Mouse (Mus musculus) liver, embryonic 14.5 days (tissue): ENCODE results near the gene Prkcb.

Experiments used
- CTCF ChIP-seq: IDR thresholded peaks from 2 replicates; pipeline ENCODE4 v1.5.1; 2016; ENCODE audit warnings: antibody characterized with exemption, low read depth, control low read depth
- EP300 ChIP-seq: IDR thresholded peaks from 2 replicates; pipeline ENCODE4 v1.6.1; 2016; ENCODE audit warnings: antibody characterized with exemption, low read depth

GRCm38 (mm10) chr7:122584421-122585151, 296.0 kb downstream of the Prkcb start:
- TF ChIP-seq CTCF (no peak), EP300 (no peak)
